Mouse (Mus musculus) gastrocnemius, adult 8-10 months (tissue): ENCODE measurements around the gene Slc18a2. TPM values are rescaled to one million over a fixed set of nuclear protein-coding genes. Genes with fewer than 3 reads are reported as not detected.
A peak's percentile ranks its signal among the peaks of the same experiment; 100 is the strongest.

ENCODE experiments used
- DNase-seq, 2 experiments: peaks; one replicate each; pipeline ENCODE4 v3.0.0; 2022; ENCODE audit warnings: low spot score in 2 of 2
- total RNA-seq, 4 experiments: library from RNA; stranded (reverse); gene quantifications; 2 replicates each; pipeline ENCODE4 v1.2.4; 2022

Gene Slc18a2
- total RNA-seq: under 1 TPM in 3 of 4 experiments, not detected in 1; 0.07 to 0.21 (median 0.18) TPM

DNA sequence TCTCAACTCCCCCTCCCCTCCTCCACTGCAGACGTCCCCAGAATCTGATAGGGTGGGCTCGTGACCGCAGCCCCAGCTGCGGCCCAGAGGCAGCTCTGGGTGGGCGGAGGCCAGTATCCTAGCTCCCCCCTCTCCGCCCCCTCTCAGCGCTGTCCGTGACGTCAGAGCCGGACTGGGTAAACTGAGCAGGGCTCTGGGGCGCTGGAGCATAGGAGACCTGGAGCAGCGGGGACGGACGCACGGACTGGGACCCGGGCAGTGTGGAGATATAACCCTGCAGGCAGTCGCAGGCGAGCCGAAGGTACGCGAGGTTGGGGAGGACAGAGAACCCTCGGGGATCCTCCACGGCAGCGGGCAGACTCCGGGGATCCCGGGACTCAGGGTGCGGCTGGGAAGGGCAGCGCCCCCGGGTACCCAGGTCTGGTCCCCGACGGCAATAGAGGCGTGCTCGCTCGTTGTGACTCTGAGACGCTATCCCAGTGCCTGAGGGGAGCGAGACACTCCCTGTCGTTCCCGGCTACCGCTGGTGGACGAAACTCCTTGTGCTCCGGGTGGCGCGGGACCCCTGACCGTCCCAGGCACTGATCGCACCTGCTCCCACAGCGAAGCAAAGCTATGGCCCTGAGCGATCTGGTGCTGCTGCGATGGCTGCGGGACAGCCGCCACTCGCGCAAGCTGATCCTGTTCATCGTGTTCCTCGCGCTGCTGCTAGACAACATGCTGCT, at the start of gene Slc18a2:
Gene Slc18a2 (plus strand): TSS at position 179 of the 725 bp plus-strand sequence.
- no peak for DNase-seq

- DNase-seq: no peak
Observed at GRCm38 (mm10) chr19:59216891-59217290, 43.8 kb upstream of the Slc18a2 start.

DNA sequence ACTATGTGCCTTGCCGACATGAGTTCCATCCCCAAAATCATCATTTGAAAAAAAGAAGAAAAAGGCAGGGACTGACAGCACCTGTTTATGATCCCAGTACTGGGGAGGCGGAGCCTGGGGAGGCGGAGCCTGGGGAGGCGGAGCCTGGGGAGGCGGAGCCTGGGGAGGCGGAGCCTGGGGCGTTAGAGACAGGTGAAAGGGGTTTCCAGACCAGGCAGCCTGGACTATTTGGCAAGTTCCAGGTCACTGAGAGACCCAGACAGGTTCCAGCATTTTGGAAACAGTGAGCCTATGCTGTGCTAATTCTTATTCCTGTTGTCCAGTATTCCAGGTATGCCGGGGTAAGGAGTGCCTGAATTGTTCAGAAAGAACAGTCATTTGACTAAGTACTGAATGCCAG, 41.7 kb upstream of the Slc18a2 start, which contains the start of gene Kcnk18:
Gene Kcnk18 (plus strand): TSS at position 224 of the 400 bp plus-strand sequence.
- DNase-seq: no peak

DNA sequence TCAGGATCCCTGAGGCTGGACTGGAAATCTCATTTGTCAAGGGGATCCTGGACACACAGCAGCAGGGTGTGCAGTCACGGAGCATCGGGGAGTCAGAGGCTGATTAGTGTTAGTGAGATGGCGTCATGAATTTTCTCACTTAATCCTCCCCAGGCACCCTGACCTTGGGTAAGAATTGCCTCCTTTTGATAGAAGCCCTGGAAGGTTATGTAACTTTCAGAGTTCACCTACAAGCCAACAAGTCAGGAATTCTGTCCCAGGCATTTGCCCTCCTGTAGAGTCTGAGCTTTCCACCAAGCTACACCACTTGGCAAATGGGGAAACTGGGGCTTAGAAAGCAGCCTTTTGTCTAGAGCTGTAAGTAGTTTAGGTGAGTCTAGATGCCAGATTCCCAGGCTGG, 39.6 kb upstream of the Slc18a2 start:
- no peak for DNase-seq

- no peak for DNase-seq
Observed at GRCm38 (mm10) chr19:59228376-59228775, 32.3 kb upstream of the Slc18a2 start.

DNA sequence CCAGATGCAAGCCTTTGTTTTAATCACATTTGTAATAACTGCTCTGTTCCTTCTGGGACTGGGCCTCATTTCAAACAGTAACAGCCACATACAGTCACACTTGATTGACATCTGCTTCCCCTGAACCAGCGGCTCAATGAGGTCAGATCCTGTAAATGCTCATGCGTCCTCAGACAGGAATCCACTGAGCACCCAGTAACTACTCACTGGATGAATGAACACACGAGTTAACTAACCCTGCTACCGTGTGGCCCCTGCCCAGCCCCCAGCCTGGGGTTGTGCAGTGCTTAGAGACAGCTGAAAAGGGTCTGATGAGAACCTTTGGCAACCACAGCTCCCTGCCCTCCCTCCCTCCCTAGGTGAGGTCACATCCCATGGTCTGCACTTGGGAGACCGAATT, 27.9 kb upstream of the Slc18a2 start:
- no peak for DNase-seq

DNA sequence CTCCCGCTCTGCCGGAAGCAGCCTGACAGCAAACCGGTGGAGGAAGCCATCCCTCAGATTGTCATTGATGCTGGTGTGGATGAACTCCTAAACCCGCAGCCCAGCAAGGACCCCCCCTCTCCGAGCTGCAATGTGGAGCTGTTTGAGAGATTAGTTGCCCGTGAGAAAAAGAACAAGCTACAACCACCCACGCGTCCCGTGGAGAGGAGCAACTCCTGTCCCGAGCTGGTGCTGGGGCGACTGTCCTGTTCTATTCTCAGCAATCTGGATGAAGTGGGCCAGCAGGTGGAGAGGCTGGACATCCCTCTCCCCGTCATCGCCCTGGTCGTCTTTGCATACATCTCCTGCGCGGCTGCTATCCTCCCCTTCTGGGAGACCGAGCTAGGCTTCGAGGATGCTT, 25.7 kb upstream of the Slc18a2 start:
- no peak for DNase-seq

DNA sequence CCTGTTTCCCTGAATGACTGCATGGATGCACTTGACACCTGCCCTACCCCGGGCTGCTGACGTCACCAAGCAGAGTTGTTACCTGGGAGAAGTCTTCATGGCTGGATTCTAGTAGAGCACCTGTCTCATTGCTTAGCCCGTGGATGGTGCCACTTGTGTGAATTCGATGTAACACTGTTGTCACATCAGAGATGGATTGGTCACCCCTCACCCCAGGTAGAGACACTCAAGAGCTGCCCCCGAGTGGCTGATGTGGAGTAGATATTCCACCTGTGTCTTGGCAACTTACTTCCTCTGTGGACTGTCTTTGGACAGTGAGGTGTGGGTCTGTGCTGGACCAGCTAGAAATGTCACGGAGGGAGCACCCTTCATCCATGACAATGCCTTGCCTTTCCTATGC, 24.6 kb upstream of the Slc18a2 start:
- DNase-seq: no peak

DNA sequence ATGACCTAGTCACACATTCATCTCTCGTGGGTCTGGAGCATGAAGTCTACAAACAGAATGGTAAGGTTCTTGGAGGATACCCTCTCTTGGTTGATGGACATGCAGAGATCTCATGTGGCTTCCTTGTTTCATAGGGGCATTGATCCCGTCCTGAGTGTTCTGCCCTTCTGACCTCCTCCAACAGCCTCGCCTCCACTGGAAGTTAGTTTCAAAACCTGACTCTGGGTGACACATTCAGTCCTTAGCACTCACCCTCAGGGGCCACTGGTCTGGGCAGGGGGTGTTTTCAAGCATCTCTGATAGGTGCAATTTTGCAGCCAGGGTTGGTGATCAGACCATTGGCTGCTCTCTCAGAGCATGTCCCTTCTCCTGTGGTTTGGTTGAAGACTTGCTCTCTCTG, 22.1 kb upstream of the Slc18a2 start:
- no peak for DNase-seq

DNA sequence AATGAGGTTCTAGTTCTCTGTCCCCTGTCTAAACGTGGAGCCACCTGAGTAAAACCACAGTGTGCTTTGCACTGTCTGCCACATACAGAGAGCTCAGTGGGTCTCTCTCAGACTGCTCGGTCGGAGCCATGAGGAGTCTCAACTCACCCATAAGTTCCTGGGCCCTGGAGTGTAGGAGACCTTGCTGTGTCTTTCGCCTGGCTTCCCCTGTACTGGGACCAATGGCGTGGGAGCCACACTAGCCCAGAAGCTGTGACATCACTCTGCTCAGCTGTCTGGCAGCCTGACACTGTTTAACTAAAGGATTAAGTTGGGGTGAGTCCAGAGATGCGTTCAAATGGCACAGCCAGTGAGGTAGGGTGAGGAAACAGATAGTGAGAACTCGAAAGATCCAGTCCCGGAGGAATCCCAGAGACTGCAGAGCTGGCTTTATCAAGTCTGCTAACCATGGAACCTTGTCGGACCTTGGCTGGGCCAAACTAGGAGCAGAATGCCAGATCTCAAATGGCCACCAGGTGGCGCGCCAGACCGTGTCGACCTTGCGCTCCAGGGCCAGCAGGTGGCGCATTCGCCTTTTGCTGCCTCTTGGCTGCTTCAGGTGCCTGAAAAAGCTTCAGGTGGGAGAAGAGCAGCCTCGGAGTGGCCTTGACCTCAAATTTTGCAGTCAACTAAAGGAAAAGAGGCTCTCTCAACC, 21.4 kb upstream of the Slc18a2 start:
- DNase-seq: peak; percentile 65 to 66

DNA sequence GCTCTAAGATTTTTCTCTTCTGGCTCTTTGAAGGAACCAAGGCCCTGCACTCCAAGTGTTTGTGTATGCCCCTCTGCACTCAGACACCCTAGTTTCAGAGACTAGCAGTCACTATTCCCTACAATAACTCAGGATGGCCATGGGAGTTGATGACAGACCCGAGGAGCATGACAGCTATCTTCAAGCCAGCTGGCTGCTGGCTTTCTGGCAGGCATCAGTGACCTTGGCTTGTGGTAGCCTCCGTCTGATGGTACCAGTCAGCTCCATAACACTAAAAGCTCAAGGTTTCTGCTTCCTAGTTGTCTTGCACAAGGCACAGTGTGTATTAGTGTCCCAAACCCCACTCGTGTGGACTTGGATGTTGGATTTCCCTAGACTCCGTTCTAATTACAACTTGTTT, 18.7 kb upstream of the Slc18a2 start:
- DNase-seq: no peak

DNA sequence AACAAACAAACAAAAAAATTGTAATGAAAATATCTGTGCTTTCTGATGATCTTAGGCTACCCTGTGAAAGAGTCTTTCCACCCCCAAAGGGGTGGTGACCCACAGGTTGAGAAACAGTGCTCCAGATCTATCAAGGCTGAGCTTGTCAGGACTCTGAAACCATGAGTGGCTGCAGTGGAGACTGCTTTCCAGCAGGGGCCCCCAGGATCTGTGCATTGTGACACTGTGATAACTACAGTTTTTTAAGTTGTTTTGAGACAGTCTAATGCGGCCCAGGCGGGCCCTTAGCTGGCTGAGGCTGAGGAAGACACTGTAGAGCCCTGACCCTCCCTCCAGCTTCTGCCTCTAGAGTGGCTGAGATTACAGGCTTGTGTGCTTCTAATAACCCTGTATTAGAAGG, 17.6 kb upstream of the Slc18a2 start:
- DNase-seq: no peak

DNA sequence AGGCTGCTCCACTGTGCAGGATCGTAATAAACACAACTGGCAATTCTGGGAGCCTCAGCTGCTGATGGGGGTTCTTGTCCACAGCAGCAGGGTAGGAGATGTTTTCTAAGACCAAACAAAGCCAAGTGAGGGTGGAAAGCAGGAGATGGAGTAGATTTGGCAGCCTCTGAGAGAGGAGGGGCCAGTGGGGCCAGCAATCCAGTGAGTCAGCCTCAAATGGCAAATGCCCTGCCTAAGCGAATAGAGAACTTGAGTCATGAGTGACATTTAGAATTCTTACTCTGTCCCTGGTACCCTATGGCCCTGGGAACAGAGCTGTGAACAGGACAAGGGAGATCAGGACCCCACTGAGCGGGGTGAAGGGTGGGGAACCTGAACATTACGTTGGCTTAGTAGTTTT, 12.6 kb upstream of the Slc18a2 start:
- no peak for DNase-seq

GRCm38 (mm10) chr19:59248553-59249286, 12.0 kb upstream of the Slc18a2 start:
- DNase-seq: no peak

DNA sequence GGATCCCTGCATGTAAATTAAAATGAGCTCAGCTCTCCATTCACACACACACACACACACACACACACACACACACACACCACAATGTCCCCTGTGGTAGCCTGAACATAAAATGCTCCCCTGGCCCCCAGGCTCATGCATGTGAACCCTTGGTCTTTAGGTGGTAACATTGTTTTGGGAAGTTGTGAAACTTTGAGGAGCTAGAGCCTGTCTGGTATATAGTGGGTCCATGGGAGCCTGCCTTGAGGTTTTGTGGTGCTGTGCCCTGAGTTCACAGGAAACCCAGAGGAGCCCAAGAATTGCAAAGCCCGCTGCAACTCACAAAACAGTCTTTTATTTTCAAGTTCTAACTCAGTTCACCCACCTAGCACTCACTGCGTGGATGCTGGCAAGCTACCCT, 8.0 kb upstream of the Slc18a2 start:
- no peak for DNase-seq

GRCm38 (mm10) chr19:59259633-59260032, 1.1 kb upstream of the Slc18a2 start:
- no peak for DNase-seq

- DNase-seq: no peak
Observed at GRCm38 (mm10) chr19:59261604-59262003, 908 bp downstream of the Slc18a2 start.

GRCm38 (mm10) chr19:59263171-59263570, 2.5 kb downstream of the Slc18a2 start:
- DNase-seq: no peak

DNA sequence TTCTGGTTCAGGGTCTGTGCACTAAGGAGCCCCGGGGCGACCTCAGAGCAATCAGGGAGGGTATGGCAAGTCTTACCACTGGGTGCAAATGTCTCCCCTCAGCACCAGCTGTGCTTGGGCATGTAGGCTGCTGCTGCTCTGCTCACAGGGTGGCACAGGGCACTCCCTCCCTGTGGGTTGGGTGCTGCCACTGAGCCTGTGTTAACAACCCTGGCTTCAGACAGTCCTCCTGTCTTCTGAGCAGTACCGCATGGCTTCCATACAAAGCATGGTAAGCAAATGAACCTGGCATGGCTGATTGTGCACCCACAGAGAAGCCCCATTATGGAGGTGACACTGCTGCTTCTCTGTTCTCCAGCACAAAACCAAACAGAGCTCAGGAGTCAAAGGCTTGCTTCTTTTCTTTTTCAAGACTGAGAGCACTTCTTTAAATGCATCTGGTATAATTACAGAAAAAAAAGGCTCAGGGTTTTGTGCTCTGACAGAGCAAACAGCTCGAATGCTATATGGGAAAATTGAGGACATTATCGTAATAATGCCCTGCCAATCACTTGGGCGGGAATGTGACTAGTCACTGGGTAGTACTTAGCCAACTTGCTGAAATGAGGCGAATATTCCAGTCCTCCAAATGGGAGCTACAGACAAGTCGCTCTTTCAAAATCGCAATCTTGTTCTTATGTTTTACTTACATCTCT, 4.3 kb downstream of the Slc18a2 start:
- no peak for DNase-seq

DNA sequence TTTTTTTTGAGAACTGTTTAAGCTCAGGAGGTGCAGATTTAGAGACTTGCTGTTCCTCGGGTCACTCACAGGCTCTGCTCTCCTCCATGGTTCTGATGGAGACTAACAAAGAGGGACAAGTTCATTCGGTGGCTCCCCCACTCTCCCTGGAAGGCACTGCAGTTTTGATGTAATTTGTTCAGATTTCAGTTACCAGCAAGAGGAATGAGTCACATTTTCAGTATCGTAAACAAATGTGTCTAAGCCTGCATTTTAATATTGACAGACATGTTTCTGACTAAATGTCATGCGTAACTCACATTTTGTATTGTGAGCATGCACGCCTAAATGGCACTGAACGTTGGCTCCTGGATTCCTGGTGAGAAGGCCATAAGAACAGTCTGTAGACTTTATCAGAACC, 5.2 kb downstream of the Slc18a2 start:
- DNase-seq: no peak

- DNase-seq: no peak
Observed at GRCm38 (mm10) chr19:59267417-59267963, 6.8 kb downstream of the Slc18a2 start.
